Mouse (Mus musculus): Measurements from ENCODE around the gene Bcam. TPM values are rescaled to one million over a fixed set of nuclear protein-coding genes. Genes with fewer than 3 reads are reported as not detected.

The Bcam gene
- total RNA-seq (2014; fragmentation: Nextera tagmentation) (5.3 TPM in 1 of 2 replicates, not detected in the other), total RNA-seq (2017) (0.08 TPM in 1 of 2 replicates, not detected in the other)

GRCm38 (mm10) chr7:19770984-19771391, at the start of gene Bcam:
Gene Bcam, minus strand, starts transcription at chr7:19771016.
- ATAC-seq (replicated peaks; ENCODE audit: low FRiP score, low TSS enrichment, poor library complexity, severe bottlenecking): no peak

- no peak for ATAC-seq (replicated peaks; ENCODE audit: low FRiP score, low TSS enrichment, poor library complexity, severe bottlenecking)
Measured at GRCm38 (mm10) chr7:19818875-19819274, 48.1 kb upstream of the Bcam start.

GRCm38 (mm10) chr7:19818440-19818839, 47.6 kb upstream of the Bcam start:
- no peak for ATAC-seq (replicated peaks; ENCODE audit: low FRiP score, low TSS enrichment, poor library complexity, severe bottlenecking)

- peak; percentile 38 for ATAC-seq (replicated peaks; ENCODE audit: low FRiP score, low TSS enrichment, poor library complexity, severe bottlenecking)
Measured at GRCm38 (mm10) chr7:19817382-19818105, 46.7 kb upstream of the Bcam start.

GRCm38 (mm10) chr7:19816224-19816771, 45.5 kb upstream of the Bcam start:
- peak; percentile 45 for ATAC-seq (replicated peaks; ENCODE audit: low FRiP score, low TSS enrichment, poor library complexity, severe bottlenecking)

- no peak for ATAC-seq (replicated peaks; ENCODE audit: low FRiP score, low TSS enrichment, poor library complexity, severe bottlenecking)
Measured at GRCm38 (mm10) chr7:19815296-19816223, 44.7 kb upstream of the Bcam start.

- ATAC-seq (replicated peaks; ENCODE audit: low FRiP score, low TSS enrichment, poor library complexity, severe bottlenecking): peak; percentile 34; the same call in 1 of the 2 replicates
Measured at GRCm38 (mm10) chr7:19813579-19814122, 42.8 kb upstream of the Bcam start.

- ATAC-seq (replicated peaks; ENCODE audit: low FRiP score, low TSS enrichment, poor library complexity, severe bottlenecking): no peak
Measured at GRCm38 (mm10) chr7:19813161-19813560, 42.3 kb upstream of the Bcam start.

- ATAC-seq (replicated peaks; ENCODE audit: low FRiP score, low TSS enrichment, poor library complexity, severe bottlenecking): no peak
Measured at GRCm38 (mm10) chr7:19811114-19811513, 40.3 kb upstream of the Bcam start.

- ATAC-seq (replicated peaks; ENCODE audit: low FRiP score, low TSS enrichment, poor library complexity, severe bottlenecking): no peak
Measured at GRCm38 (mm10) chr7:19809369-19809768, 38.6 kb upstream of the Bcam start.

- no peak for ATAC-seq (replicated peaks; ENCODE audit: low FRiP score, low TSS enrichment, poor library complexity, severe bottlenecking)
Measured at GRCm38 (mm10) chr7:19806356-19806969, 35.6 kb upstream of the Bcam start.

- peak; percentile 86 for ATAC-seq (replicated peaks; ENCODE audit: low FRiP score, low TSS enrichment, poor library complexity, severe bottlenecking)
Measured at GRCm38 (mm10) chr7:19802995-19803394, 32.2 kb upstream of the Bcam start.

GRCm38 (mm10) chr7:19800764-19801163, 29.9 kb upstream of the Bcam start:
- ATAC-seq (replicated peaks; ENCODE audit: low FRiP score, low TSS enrichment, poor library complexity, severe bottlenecking): peak; percentile 71

- ATAC-seq (replicated peaks; ENCODE audit: low FRiP score, low TSS enrichment, poor library complexity, severe bottlenecking): peak; percentile 98
Measured at GRCm38 (mm10) chr7:19796697-19797588, 26.1 kb upstream of the Bcam start, which contains the start of gene Cblc. Gene Cblc, minus strand, starts transcription at chr7:19796809.

GRCm38 (mm10) chr7:19796254-19796653, 25.4 kb upstream of the Bcam start:
- ATAC-seq (replicated peaks; ENCODE audit: low FRiP score, low TSS enrichment, poor library complexity, severe bottlenecking): no peak

- ATAC-seq (replicated peaks; ENCODE audit: low FRiP score, low TSS enrichment, poor library complexity, severe bottlenecking): no peak
Measured at GRCm38 (mm10) chr7:19795236-19795635, 24.4 kb upstream of the Bcam start.

- ATAC-seq (replicated peaks; ENCODE audit: low FRiP score, low TSS enrichment, poor library complexity, severe bottlenecking): no peak
Measured at GRCm38 (mm10) chr7:19792701-19793630, 22.1 kb upstream of the Bcam start.

All from megakaryocyte-erythroid progenitor cell, adult 5-6 weeks (primary cell).